Mouse (Mus musculus) lung, postnatal 0 days (tissue): ENCODE measurements around the gene Rps3a1. TPM values are rescaled to one million over a fixed set of nuclear protein-coding genes. Genes with fewer than 3 reads are reported as not detected.

Source experiments
- ATAC-seq: fragments of 200-750 bp; cut with Nextera tagmentation; 2 replicates; pipeline ENCODE4 v1.8.0; 2017; ENCODE audit warnings: moderate library complexity
- DNase-seq: peaks from one replicate; pipeline ENCODE4 v3.0.0-alpha.2; 2016; ENCODE audit warnings: low spot score
- H3K27ac ChIP-seq: fragments of 300-500 bp; sonication (generic); 2 replicates; pipeline ENCODE4 v1.5.1; 2014; ENCODE audit warnings: antibody characterized with exemption, mild to moderate bottlenecking, low read length, mixed read lengths
- H3K27me3 ChIP-seq: fragments of 300-500 bp; sonication (generic); replicated peaks from 2 replicates; pipeline ENCODE4 v1.6.1; 2014; ENCODE audit warnings: low read length, mixed read lengths; ENCODE audit not compliant: insufficient read depth
- H3K36me3 ChIP-seq: fragments of 300-500 bp; sonication (generic); 2 replicates; pipeline ENCODE4 v1.6.1; 2014; ENCODE audit warnings: low read length, mixed read lengths; ENCODE audit not compliant: insufficient read depth
- H3K4me1 ChIP-seq: fragments of 300-500 bp; sonication (generic); 2 replicates; pipeline ENCODE4 v1.6.1; 2014; ENCODE audit warnings: antibody characterized with exemption, low read depth, low read length, mixed read lengths; ENCODE audit not compliant: insufficient read depth
- H3K4me2 ChIP-seq: fragments of 300-500 bp; sonication (generic); replicated peaks from 2 replicates; pipeline ENCODE4 v1.6.1; 2014; ENCODE audit warnings: low read depth, mild to moderate bottlenecking, low read length, moderate library complexity, mixed read lengths
- H3K4me3 ChIP-seq: fragments of 300-500 bp; sonication (generic); 2 replicates; pipeline ENCODE4 v1.5.1; 2014; ENCODE audit warnings: low read depth, low read length
- H3K9ac ChIP-seq: fragments of 300-500 bp; sonication (generic); replicated peaks from 2 replicates; pipeline ENCODE4 v1.6.1; 2014; ENCODE audit warnings: low read depth, mild to moderate bottlenecking
- H3K9me3 ChIP-seq: fragments of 300-500 bp; sonication (generic); 2 replicates; pipeline ENCODE4 v1.6.1; 2016; ENCODE audit warnings: low read length, mixed read lengths
- CTCF ChIP-seq: IDR thresholded peaks from 2 replicates; pipeline ENCODE4 v1.5.1; 2016; ENCODE audit warnings: antibody characterized with exemption, mild to moderate bottlenecking
- EP300 ChIP-seq: IDR thresholded peaks from 2 replicates; pipeline ENCODE4 v1.6.1; 2016; ENCODE audit warnings: antibody characterized with exemption, mild to moderate bottlenecking, control low read depth
- WGBS: fragments of 180-500 bp; shearing (Covaris S2); extraction: QIAGEN DNeasy Blood & Tissue Kit; methylation state at CpG from one replicate; pipeline ENCODE4 v1.1.7; 2014; 5-methylcytosine and 5-hydroxymethylcytosine counted together
- polyA plus RNA-seq: library from polyadenylated mRNA; unstranded; fragments of >200 nt; fragmentation: Nextera tagmentation; extraction: Ambion mirVana; gene quantifications from 2 replicates; pipeline ENCODE4 v1.2.1, GENCODE M21; 2015

Gene Rps3a1
- polyA plus RNA-seq: 946 and 953 TPM in 2 replicates

DNA sequence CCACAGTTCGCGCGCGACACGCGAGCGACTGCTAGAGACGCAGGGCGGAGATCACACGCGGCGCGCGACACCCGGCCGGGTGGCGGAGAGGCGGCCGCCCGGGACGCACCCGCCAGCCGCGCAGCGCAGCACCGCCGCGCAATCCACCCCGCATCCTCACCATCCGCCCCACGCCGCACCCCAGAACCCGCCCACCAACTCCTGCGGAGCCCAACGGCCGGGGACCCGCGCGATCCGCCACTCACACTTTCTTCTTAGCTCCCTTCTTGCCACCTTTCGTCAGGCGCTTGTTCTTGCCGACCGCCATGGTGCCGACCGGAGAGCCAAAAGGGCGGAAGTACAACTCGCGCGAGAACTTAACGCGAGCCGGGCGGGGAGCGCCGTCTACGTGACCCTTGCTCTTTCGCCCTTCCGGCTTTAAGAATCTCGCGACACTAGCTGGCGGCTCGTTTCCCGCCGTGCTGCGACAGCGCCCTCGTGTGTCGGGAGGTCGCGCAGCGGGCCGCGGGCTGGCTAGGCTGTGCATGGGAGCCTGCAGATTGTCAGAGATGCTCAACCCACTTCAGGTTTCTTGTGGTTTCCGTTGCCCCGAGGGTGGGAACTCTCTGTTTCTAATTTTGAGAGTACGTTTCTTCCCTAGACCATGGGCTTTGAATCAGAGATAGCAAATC, at the start of gene Rps3a1:
Gene Rps3a1, minus strand, starts transcription at position 440 of the 671 bp plus-strand sequence.
- Histone ChIP-seq H3K4me1 (peaks cover 3% of the 10 kb centered on the region; the same call in 1 of the 2 replicates), H3K27me3 (no peaks in the 10 kb centered on the region), H3K27ac (peak within 1 kb of the TSS; percentile 90), H3K4me2 (peak within 1 kb of the TSS; percentile 83), H3K9ac (peak within 1 kb of the TSS; percentile 97), H3K36me3 (peaks cover 22% of the 10 kb centered on the region), H3K9me3 (no peaks in the 10 kb centered on the region), H3K4me3 (peak within 1 kb of the TSS; percentile 90)
- DNase-seq (peak; percentile 99), ATAC-seq (peak; percentile 99)
- under 1% methylated on average over 52 of the region's 77 CpGs for WGBS
- TF ChIP-seq EP300 (peak; percentile 94), CTCF (peak; percentile 99)

DNA sequence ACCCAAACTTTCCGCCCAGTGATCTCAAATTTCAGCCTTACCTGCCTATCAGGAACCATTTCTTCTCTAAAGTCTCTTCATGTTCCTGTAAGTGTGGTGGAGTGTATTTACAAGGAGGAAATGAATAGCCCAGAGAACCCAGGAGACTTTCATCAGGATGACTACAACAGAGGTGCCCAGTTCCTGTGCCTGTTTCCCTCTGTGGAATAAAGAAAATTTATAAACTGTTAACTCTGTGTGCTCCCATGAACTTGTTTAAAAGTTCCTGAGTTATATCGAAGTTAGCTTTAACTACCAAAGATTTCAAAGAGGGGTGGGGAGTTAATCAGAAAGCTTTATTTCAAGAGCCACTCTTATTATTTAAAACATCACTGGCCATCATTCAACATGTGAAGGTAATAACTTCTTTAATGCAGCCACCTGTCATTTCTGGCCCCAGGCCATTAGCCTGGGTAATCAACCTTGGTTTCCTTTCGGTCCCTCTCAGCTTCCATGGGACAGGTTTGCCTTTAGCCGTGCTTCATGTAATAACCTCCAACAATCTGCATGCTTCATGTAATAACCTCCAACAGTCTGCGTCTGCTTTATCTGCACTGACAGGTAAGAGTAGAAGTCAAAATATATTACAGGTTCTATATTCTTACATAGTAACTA, 45.4 kb upstream of the Rps3a1 start:
- Histone ChIP-seq H3K27ac (no peak overlapping the region), H3K9me3 (no peaks in the 10 kb centered on the region), H3K9ac (no peak overlapping the region), H3K36me3 (no peaks in the 10 kb centered on the region), H3K27me3 (no peaks in the 10 kb centered on the region), H3K4me1 (no peaks in the 10 kb centered on the region), H3K4me2 (no peak overlapping the region), H3K4me3 (no peak overlapping the region)
- DNase-seq: peak; percentile 41
- WGBS: 44% methylated on average over 5 of the region's 5 CpGs
- ATAC-seq: no peak
- no peak for TF ChIP-seq CTCF
- no peak for TF ChIP-seq EP300

DNA sequence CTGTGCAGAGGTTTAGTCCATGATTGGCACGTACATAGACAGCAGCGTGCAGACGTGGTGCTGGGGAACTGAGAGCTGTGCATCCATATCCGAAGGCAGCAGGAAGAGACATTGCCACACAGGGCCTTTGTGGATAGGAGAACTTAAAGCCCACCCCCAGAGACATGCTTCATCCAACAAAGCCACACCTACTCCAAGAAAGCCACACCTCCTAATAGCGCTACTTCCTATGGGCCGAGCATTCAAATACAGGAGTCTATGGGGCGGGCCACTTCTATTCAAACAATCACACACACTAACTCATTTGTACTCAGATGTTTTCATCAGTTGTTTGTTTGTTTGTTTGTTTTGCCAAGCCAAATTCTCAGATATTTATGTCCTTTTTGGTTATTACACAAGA, 42.0 kb upstream of the Rps3a1 start:
- ATAC-seq (no peak), DNase-seq (no peak)
- no peaks in the 10 kb centered on the region for H3K9me3 ChIP-seq
- no peak for TF ChIP-seq CTCF
- no peak for TF ChIP-seq EP300
- no peaks in the 10 kb centered on the region for H3K27me3 ChIP-seq
- 86% methylated on average over 7 of the region's 7 CpGs for WGBS
- no peak overlapping the region for H3K4me3 ChIP-seq
- H3K27ac ChIP-seq: no peak overlapping the region
- H3K36me3 ChIP-seq: no peaks in the 10 kb centered on the region
- H3K9ac ChIP-seq: no peak overlapping the region
- no peak overlapping the region for H3K4me2 ChIP-seq
- no peaks in the 10 kb centered on the region for H3K4me1 ChIP-seq

DNA sequence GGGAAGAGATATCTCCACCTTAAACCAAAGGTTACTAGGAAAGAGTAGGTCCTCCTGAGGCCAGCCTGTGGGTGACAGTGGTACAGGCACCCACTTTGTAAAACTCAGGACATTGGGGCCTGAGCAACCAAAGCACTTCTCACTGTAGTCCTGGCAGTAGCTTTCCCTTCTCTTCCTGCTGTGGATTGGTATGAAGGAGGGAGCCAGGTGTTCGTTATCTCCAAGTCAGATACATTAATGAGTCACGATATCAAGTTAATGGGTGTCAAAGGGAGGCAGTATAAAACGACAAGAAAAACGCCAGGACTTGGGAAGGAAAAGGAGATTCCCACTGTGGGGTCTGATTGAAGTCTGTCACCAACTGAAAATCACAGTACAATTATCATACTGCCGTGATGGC, 38.6 kb upstream of the Rps3a1 start:
- H3K9me3 ChIP-seq: no peaks in the 10 kb centered on the region
- H3K27ac ChIP-seq: no peak overlapping the region
- WGBS: 65% methylated on average over 5 of the region's 5 CpGs
- H3K27me3 ChIP-seq: no peaks in the 10 kb centered on the region
- H3K4me2 ChIP-seq: no peak overlapping the region
- no peaks in the 10 kb centered on the region for H3K4me1 ChIP-seq
- no peak for ATAC-seq
- no peaks in the 10 kb centered on the region for H3K36me3 ChIP-seq
- H3K9ac ChIP-seq: no peak overlapping the region
- TF ChIP-seq CTCF (no peak), EP300 (no peak)
- no peak for DNase-seq
- no peak overlapping the region for H3K4me3 ChIP-seq

DNA sequence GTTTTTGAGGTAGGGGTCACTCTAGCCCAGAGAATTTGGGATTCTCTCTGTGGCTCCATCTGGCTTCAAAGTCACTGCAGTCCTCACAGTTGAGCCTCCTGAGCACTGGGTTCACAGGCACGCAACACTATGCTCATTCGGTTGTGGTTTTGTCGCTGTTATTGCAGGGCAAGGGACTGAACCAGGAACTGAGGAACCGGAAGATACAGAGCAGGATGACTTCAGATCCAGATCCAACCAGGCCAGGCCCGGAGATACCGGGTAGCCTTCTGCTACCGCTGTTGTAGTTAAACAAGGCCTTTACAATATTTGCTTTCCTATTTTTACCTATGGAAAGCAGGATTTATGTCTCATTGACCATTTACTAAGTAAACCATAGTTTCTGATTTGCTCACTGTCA, 37.2 kb upstream of the Rps3a1 start:
- TF ChIP-seq CTCF (no peak), EP300 (no peak)
- Histone ChIP-seq H3K4me3 (no peak overlapping the region), H3K9ac (no peak overlapping the region), H3K9me3 (no peaks in the 10 kb centered on the region), H3K4me1 (no peaks in the 10 kb centered on the region), H3K36me3 (no peaks in the 10 kb centered on the region), H3K4me2 (no peak overlapping the region), H3K27me3 (no peaks in the 10 kb centered on the region), H3K27ac (no peak overlapping the region)
- 81% methylated on average over 7 of the region's 7 CpGs for WGBS
- no peak for DNase-seq
- no peak for ATAC-seq

DNA sequence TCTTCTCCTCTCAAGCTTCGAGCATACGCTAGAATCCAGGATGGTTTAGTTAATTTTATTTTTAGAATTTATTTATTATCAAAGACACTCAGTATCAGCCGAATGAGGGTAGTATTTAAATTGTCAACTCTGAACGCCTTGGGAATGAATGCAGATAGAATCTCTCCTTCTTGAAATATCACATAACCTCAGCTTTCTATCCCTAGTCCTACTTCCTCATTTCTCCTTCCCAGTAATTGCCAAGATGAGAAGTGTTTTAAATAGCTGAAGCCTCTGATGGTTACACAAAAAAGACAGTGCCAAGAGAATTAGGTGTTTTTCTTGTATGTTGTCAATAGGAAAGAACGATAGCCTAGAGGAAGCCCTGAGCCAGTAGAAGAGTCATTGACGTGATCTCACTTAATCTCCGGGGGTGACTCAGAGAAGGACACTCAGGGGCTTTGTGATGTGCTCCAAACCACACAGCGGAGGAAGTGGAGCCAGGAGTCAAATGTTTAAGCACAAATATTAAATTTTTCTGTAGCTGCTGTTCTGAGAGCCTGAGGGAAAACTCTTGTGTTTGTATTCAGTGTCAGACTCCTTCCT, 26.4 kb upstream of the Rps3a1 start:
- DNase-seq: peak; percentile 10
- Histone ChIP-seq H3K9ac (no peak overlapping the region), H3K27ac (no peak overlapping the region), H3K4me1 (no peaks in the 10 kb centered on the region), H3K9me3 (no peaks in the 10 kb centered on the region), H3K4me3 (no peak overlapping the region), H3K27me3 (no peaks in the 10 kb centered on the region), H3K36me3 (no peaks in the 10 kb centered on the region), H3K4me2 (no peak overlapping the region)
- ATAC-seq: no peak
- TF ChIP-seq EP300: no peak
- TF ChIP-seq CTCF: no peak
- 48% methylated on average over 8 of the region's 8 CpGs for WGBS
